Mouse (Mus musculus): ENCODE results near the gene Insig2. TPM values are rescaled to one million over a fixed set of nuclear protein-coding genes. Genes with fewer than 3 reads are reported as not detected.
A peak's percentile ranks its signal among the peaks of the same experiment; 100 is the strongest.

Insig2 gene
- polyA plus RNA-seq, 1 experiment from 2014 or later = 46.3 TPM

- Histone ChIP-seq H3K4me3 (replicated peaks; ENCODE audit: low read length) (no peak overlapping the region), H3K9me3 (ENCODE audit: control insufficient read depth, low read length) (no peaks in the 10 kb centered on the region), H3K9ac (replicated peaks; ENCODE audit: low read depth, low read length) (no peak overlapping the region), H3K4me2 (ENCODE audit: low read length) (no peak overlapping the region), H3K27ac (ENCODE audit: low read length) (no peak overlapping the region), H3K4me1 (replicated peaks; ENCODE audit: control insufficient read depth, insufficient read depth, low read length) (peaks cover 3% of the 10 kb centered on the region; the same call in 1 of the 2 replicates), H3K27me3 (replicated peaks; ENCODE audit: control insufficient read depth, insufficient read depth, low read length) (no peaks in the 10 kb centered on the region), H3K36me3 (ENCODE audit: control insufficient read depth, insufficient read depth) (no peaks in the 10 kb centered on the region)
- no peak for ATAC-seq
- WGBS = 70% methylated on average over 3 of the region's 3 CpGs
Measured at GRCm38 (mm10) chr1:121293571-121293970, 38.8 kb downstream of the Insig2 start.

- no peak overlapping the region for H3K4me3 ChIP-seq (replicated peaks; ENCODE audit: low read length)
- no peaks in the 10 kb centered on the region for H3K36me3 ChIP-seq (ENCODE audit: control insufficient read depth, insufficient read depth)
- H3K27me3 ChIP-seq (replicated peaks; ENCODE audit: control insufficient read depth, insufficient read depth, low read length) = no peaks in the 10 kb centered on the region
- H3K4me2 ChIP-seq (ENCODE audit: low read length) = no peak overlapping the region
- H3K9ac ChIP-seq (replicated peaks; ENCODE audit: low read depth, low read length) = no peak overlapping the region
- no peak overlapping the region for H3K27ac ChIP-seq (ENCODE audit: low read length)
- 80% methylated on average over 10 of the region's 10 CpGs for WGBS
- H3K9me3 ChIP-seq (ENCODE audit: control insufficient read depth, low read length) = no peaks in the 10 kb centered on the region
- peaks cover 3% of the 10 kb centered on the region; the same call in 1 of the 2 replicates for H3K4me1 ChIP-seq (replicated peaks; ENCODE audit: control insufficient read depth, insufficient read depth, low read length)
- ATAC-seq = no peak
Measured at GRCm38 (mm10) chr1:121290841-121291240, 41.5 kb downstream of the Insig2 start.

- Histone ChIP-seq H3K27ac (ENCODE audit: low read length) (no peak overlapping the region), H3K4me3 (replicated peaks; ENCODE audit: low read length) (no peak overlapping the region), H3K36me3 (ENCODE audit: control insufficient read depth, insufficient read depth) (no peaks in the 10 kb centered on the region), H3K4me1 (replicated peaks; ENCODE audit: control insufficient read depth, insufficient read depth, low read length) (peaks cover 3% of the 10 kb centered on the region; the same call in 1 of the 2 replicates), H3K9me3 (ENCODE audit: control insufficient read depth, low read length) (no peaks in the 10 kb centered on the region), H3K9ac (replicated peaks; ENCODE audit: low read depth, low read length) (no peak overlapping the region), H3K4me2 (ENCODE audit: low read length) (no peak overlapping the region), H3K27me3 (replicated peaks; ENCODE audit: control insufficient read depth, insufficient read depth, low read length) (no peaks in the 10 kb centered on the region)
- WGBS = 74% methylated on average over 5 of the region's 5 CpGs
- no peak for ATAC-seq
Measured at GRCm38 (mm10) chr1:121290340-121290739, 42.0 kb downstream of the Insig2 start.

GRCm38 (mm10) chr1:121284197-121284596 is 48.2 kb downstream of the Insig2 start:
- no peaks in the 10 kb centered on the region for H3K4me1 ChIP-seq (replicated peaks; ENCODE audit: control insufficient read depth, insufficient read depth, low read length)
- no peak overlapping the region for H3K4me2 ChIP-seq (ENCODE audit: low read length)
- no peaks in the 10 kb centered on the region for H3K36me3 ChIP-seq (ENCODE audit: control insufficient read depth, insufficient read depth)
- no peak for ATAC-seq
- no peaks in the 10 kb centered on the region for H3K27me3 ChIP-seq (replicated peaks; ENCODE audit: control insufficient read depth, insufficient read depth, low read length)
- WGBS = 93% methylated on average over 2 of the region's 2 CpGs
- H3K4me3 ChIP-seq (replicated peaks; ENCODE audit: low read length) = no peak overlapping the region
- no peaks in the 10 kb centered on the region for H3K9me3 ChIP-seq (ENCODE audit: control insufficient read depth, low read length)
- H3K27ac ChIP-seq (ENCODE audit: low read length) = no peak overlapping the region
- H3K9ac ChIP-seq (replicated peaks; ENCODE audit: low read depth, low read length) = no peak overlapping the region

GRCm38 (mm10) chr1:121280501-121280900 is 51.9 kb downstream of the Insig2 start:
- Histone ChIP-seq H3K4me3 (replicated peaks; ENCODE audit: low read length) (no peak overlapping the region), H3K27ac (ENCODE audit: low read length) (no peak overlapping the region), H3K27me3 (replicated peaks; ENCODE audit: control insufficient read depth, insufficient read depth, low read length) (no peaks in the 10 kb centered on the region), H3K4me2 (ENCODE audit: low read length) (no peak overlapping the region), H3K9me3 (ENCODE audit: control insufficient read depth, low read length) (no peaks in the 10 kb centered on the region), H3K36me3 (ENCODE audit: control insufficient read depth, insufficient read depth) (no peaks in the 10 kb centered on the region), H3K9ac (replicated peaks; ENCODE audit: low read depth, low read length) (no peak overlapping the region), H3K4me1 (replicated peaks; ENCODE audit: control insufficient read depth, insufficient read depth, low read length) (no peaks in the 10 kb centered on the region)
- 88% methylated on average over 1 of the region's 1 CpGs for WGBS
- no peak for ATAC-seq

GRCm38 (mm10) chr1:121278370-121278769 is 54.0 kb downstream of the Insig2 start:
- Histone ChIP-seq H3K4me3 (replicated peaks; ENCODE audit: low read length) (no peak overlapping the region), H3K9me3 (ENCODE audit: control insufficient read depth, low read length) (no peaks in the 10 kb centered on the region), H3K36me3 (ENCODE audit: control insufficient read depth, insufficient read depth) (no peaks in the 10 kb centered on the region), H3K9ac (replicated peaks; ENCODE audit: low read depth, low read length) (no peak overlapping the region), H3K4me2 (ENCODE audit: low read length) (no peak overlapping the region), H3K27ac (ENCODE audit: low read length) (no peak overlapping the region), H3K27me3 (replicated peaks; ENCODE audit: control insufficient read depth, insufficient read depth, low read length) (no peaks in the 10 kb centered on the region), H3K4me1 (replicated peaks; ENCODE audit: control insufficient read depth, insufficient read depth, low read length) (no peaks in the 10 kb centered on the region)
- peak; percentile 65; the same call in 1 of the 2 replicates for ATAC-seq
- WGBS = 77% methylated on average over 3 of the region's 3 CpGs

GRCm38 (mm10) chr1:121277466-121277865 is 54.9 kb downstream of the Insig2 start:
- no peak for ATAC-seq
- no peak overlapping the region for H3K27ac ChIP-seq (ENCODE audit: low read length)

GRCm38 (mm10) chr1:121275961-121276506 is 56.4 kb downstream of the Insig2 start:
- H3K9me3 ChIP-seq (ENCODE audit: control insufficient read depth, low read length) = no peaks in the 10 kb centered on the region
- no peaks in the 10 kb centered on the region for H3K4me1 ChIP-seq (replicated peaks; ENCODE audit: control insufficient read depth, insufficient read depth, low read length)
- H3K27me3 ChIP-seq (replicated peaks; ENCODE audit: control insufficient read depth, insufficient read depth, low read length) = no peaks in the 10 kb centered on the region
- H3K9ac ChIP-seq (replicated peaks; ENCODE audit: low read depth, low read length) = no peak overlapping the region
- no peak overlapping the region for H3K4me3 ChIP-seq (replicated peaks; ENCODE audit: low read length)
- no peak overlapping the region for H3K27ac ChIP-seq (ENCODE audit: low read length)
- WGBS = 71% methylated on average over 3 of the region's 3 CpGs
- H3K36me3 ChIP-seq (ENCODE audit: control insufficient read depth, insufficient read depth) = no peaks in the 10 kb centered on the region
- H3K4me2 ChIP-seq (ENCODE audit: low read length) = no peak overlapping the region
- no peak for ATAC-seq

More at GRCm38 (mm10) chr1:121277466-121277865, 54.9 kb downstream of the Insig2 start:
- H3K27me3 ChIP-seq (replicated peaks; ENCODE audit: control insufficient read depth, insufficient read depth, low read length) = no peaks in the 10 kb centered on the region
- no peak overlapping the region for H3K9ac ChIP-seq (replicated peaks; ENCODE audit: low read depth, low read length)
- H3K4me3 ChIP-seq (replicated peaks; ENCODE audit: low read length) = no peak overlapping the region
- 86% methylated on average over 4 of the region's 4 CpGs for WGBS
- H3K4me2 ChIP-seq (ENCODE audit: low read length) = no peak overlapping the region
- H3K36me3 ChIP-seq (ENCODE audit: control insufficient read depth, insufficient read depth) = no peaks in the 10 kb centered on the region
- no peaks in the 10 kb centered on the region for H3K4me1 ChIP-seq (replicated peaks; ENCODE audit: control insufficient read depth, insufficient read depth, low read length)
- no peaks in the 10 kb centered on the region for H3K9me3 ChIP-seq (ENCODE audit: control insufficient read depth, low read length)

GRCm38 (mm10) chr1:121260171-121260741 is 72.1 kb downstream of the Insig2 start:
- no peak for ATAC-seq
- Histone ChIP-seq H3K4me2 (ENCODE audit: low read length) (no peak overlapping the region), H3K4me3 (replicated peaks; ENCODE audit: low read length) (no peak overlapping the region), H3K9ac (replicated peaks; ENCODE audit: low read depth, low read length) (no peak overlapping the region), H3K4me1 (replicated peaks; ENCODE audit: control insufficient read depth, insufficient read depth, low read length) (no peaks in the 10 kb centered on the region), H3K27me3 (replicated peaks; ENCODE audit: control insufficient read depth, insufficient read depth, low read length) (no peaks in the 10 kb centered on the region), H3K36me3 (ENCODE audit: control insufficient read depth, insufficient read depth) (no peaks in the 10 kb centered on the region), H3K27ac (ENCODE audit: low read length) (no peak overlapping the region), H3K9me3 (ENCODE audit: control insufficient read depth, low read length) (no peaks in the 10 kb centered on the region)
- WGBS = 52% methylated on average over 9 of the region's 9 CpGs
